Mouse (Mus musculus) right cerebral cortex, adult 2 months (tissue): ENCODE results near the gene Trim80.
"Not testable (repeated sequence)": the region's sequence is repeated elsewhere in the genome, so short reads cannot be mapped to it uniquely, and the experiment has no call there.

Experiments
- DNase-seq, 2 experiments: peaks; one replicate each; pipeline ENCODE4 v3.0.0; 2021 to 2022; ENCODE audit warnings: low spot score in 2 of 2

Trim80 gene

DNA sequence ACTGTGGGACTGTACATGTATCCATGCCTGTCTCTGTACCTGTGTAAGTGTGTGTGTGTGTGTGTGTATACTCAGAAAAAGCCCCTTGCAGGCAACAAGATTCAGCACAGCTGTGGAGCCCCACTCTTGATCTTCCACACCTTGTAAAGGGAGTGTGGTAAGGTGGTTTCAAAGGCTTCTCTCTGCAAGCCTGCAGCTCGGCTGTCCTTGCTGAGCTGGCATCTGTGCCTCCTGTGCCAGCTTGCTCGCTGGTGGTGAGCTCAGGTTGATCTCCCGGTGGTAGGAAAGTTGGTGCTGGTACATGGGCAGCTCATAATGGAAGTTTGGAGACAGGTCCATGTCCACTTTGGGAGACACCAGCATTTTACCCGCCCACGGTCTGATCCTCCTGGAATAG is 21.5 kb downstream of the Trim80 start:
- DNase-seq, result no peak

DNA sequence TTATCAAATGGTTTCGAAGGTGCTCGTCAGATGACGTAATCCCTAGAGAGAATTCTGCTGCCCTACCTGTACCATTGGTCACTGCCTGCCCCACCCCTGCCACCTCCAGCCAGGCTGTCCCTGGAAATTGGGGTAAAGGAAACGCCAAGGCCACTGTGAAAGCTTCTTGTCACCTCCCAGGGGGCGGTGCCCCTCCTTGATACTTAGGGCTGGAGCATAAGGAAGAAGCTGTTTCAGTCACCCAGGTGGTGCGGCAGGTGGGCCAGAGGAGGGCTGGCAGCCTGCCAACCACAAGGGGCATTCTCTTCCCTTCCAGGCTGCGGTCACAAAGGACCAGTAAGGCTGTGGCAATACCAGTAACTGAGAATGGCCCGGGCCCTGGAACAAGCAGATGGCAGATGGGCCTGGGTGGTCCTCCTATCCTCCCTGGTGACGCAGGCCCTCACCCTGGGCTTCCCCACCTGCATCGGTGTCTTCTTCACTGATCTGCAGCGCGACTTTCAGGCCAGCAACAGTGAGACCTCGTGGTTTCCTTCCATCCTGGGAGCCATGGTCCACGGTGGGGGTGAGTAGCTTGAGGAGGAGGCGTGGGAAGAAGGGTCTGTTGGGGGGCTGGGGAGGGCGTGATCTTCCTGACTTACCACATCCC is 22.0 kb downstream of the Trim80 start, which contains the start of gene Slc16a5:
TSS of gene Slc16a5 (plus strand) at position 232 of the 649 bp plus-strand sequence.
- no peak for DNase-seq

DNA sequence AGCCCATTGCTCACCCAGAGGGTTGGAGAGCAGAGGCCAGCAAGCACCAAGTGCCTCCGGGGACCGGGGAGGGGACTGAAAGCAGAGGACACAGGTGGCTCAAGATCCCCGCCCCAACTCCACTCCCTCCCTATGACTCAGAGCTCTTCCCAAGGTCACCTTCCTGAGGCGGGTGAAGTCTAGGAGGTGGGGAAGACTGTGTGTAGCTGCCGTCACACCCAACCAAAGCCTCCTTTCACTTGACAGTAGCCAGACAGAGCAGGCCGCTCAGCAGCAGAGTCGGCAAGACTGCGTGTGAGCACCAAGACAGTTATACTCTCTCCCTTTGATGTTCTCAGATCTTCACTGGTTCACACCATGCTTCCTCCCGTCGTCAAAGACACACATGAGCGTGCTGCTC is 23.1 kb downstream of the Trim80 start:
- DNase-seq, result no peak

DNA sequence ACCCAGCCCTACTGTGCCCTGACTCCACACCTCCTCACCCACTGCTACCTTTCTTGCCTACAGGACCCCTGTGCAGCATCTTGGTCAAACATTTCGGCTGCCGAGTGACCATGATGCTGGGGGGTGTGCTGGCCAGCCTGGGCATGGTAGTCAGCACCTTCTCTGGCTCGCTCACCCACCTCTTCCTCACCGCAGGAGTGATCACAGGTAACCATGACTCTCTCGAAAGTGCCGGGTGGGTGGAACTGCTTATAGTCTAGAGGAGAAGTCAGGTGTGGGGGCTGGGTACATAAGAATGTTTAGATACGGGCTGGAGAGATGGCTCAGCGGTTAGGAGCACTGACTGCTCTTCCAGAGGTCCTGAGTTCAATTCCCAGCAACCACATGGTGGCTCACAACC is 24.5 kb downstream of the Trim80 start:
- no peak for DNase-seq

DNA sequence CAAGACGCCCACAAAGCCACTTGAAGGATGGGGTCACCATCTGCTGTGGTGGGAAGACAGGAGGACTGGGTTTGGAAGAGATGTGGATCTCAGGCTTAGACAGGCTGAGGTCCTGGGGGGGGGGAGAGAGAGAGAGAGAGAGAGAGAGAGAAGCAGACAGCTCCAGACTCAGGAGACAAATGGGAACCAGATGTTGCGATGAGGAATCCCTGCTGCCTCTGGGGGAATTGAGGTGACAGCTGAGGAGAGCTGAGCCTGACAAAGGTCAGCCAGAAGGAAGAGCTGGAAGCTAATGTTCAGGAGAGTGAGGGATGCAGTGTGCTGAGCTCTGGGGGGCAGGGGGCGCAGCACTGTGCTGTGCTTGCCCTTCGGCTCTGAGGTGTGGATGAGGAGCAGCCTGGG is 26.9 kb downstream of the Trim80 start:
- no peak for DNase-seq

DNA sequence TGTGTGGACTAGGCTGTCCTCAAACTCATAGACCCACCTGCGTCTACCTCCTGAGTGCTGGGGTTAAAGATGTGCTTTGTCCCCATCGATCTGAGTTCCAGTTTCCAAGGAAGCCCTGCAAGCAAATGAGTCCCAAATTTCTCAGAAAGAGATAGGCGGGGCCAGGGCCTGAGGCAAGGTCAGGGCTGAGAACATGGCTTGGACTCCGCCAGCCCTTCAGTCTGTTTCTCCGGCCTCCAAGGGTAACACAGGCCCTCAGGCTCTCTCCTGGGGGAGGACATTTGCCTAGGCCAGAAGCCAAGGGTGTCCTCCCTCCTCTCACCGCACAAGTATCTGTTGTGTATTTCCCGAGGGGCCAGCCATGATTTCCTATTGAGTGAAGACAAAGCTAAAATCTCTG is 31.8 kb downstream of the Trim80 start:
- no peak for DNase-seq

DNA sequence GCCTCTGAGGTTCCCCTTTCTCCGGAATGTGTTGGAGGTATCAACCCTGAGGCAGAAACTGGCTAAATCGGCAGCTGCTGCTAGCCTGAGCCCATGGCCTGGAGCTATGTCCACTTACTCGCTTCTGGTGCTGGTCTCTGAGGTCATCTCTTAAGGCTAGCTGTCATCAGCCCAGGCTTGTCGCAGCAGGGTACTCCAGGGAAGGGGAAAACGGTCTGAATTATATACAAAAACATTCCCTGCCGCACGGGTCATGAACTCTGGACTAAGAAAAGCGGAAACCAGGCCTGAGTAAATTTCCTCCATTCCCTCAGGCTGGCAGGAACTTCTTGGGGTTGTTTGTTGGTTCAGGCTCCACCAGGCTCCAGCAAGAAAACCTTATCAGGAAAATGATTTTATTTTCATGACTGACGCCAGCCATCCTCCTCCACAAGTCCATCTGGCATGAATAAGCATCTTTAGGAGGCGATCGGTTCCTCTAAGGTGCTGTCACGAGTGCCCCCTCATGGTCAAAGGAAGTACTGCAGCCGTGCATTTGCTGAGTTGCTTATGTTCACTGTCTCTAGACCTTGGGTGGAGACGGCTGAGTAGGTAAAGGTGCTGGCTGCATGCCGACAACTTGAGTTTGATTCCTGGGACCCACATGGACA is 33.4 kb downstream of the Trim80 start:
- DNase-seq, result peak; percentile 99 to 100

DNA sequence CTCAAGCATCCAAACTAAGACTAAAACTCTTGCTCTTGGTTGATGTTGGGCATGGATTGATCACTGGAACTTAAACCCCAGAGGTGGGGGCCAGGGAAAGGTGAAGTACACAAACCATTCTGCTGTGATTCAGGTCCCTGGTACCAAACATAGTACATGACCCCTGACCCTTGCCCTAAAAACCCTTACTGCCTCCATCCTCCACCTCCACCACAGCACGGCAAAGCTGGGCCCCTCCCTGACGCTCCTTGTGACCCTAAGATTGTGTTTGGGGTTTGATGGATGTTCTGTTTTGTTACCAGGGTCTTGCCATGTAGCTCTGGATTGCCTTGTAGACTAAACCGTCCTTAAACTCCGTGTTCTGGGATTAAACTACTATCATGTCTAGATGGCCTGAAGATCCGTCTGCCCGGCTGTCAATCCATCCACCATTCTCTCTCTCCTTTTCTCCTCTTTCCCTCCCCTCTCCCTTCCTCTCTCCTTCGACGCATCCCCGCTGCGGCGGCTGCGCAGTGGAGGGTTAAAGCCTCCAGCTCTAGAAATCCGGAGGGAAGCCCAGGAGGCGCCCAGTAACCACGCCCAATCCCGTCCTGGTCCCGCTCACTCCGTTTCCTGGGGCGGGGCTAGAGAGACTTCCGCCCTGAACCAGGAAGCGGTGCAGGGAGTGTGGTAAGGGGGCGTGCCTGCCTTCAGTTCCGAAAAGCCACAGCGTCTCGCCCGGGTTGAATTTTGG is 34.8 kb downstream of the Trim80 start, which contains the start of gene Armc7:
TSS of gene Armc7 (plus strand) at position 643 of the 733 bp plus-strand sequence.
- peak; percentile 93 to 94 for DNase-seq

DNA sequence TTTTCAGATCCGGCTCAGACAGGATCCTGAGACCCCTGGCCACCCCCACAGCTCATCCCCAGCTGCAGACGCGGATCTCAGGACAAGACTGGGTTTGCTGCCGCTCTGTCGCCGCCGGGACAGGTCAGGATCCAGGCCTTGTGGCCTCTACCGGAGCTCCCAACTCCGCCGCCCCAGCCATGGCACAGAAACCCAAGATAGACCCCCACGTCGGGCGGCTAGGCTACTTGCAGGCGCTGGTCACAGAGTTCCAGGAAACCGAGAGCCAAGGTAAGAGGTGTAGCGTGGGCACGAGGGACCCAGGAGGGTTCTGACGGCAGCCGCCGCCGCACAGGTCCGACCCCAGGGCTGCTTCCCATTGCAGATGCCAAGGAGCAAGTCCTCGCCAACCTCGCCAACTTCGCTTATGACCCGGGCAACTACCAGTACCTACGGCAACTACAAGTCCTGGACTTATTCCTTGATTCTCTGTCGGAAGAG is 35.5 kb downstream of the Trim80 start:
- no peak for DNase-seq

DNA sequence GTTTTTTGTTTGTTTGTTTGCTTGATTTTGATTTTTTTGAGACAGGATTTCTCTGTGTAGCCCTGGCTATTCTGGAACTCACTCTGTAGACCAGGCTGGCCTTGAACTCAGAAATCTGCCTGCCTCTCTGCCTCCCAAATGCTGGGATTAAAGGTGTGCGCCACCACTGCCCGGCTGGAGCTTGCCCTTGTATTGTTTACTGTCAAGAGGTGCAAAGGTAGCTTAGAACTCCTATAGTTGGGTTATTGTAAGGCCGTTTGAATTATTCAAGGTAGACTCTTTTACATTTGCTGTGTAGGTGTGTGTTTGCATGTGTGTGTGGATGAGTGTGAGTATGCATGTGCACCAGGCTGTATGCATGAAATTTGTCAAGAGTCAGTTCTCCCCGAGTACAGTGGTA is 36.3 kb downstream of the Trim80 start:
- DNase-seq, result not testable (repeated sequence)

DNA sequence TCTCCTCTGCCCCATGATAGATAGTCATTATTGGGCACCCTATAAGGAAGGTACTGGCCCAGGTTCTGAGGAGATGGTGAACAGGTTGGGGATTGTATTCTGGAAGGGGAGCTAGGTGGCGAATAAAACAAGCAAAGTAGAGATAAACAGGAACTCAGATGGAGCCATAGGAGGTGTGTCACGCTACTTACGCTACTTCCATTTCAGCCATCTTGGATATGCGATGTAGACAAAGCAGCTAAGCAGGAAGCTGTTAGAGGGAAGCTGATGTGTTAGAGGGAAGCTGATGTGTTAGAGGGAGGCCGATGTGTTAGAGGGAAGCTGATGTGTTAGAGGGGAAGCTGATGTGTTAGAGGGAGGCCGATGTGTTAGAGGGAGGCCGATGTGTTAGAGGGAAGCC is 37.0 kb downstream of the Trim80 start:
- DNase-seq, result not testable (repeated sequence)

DNA sequence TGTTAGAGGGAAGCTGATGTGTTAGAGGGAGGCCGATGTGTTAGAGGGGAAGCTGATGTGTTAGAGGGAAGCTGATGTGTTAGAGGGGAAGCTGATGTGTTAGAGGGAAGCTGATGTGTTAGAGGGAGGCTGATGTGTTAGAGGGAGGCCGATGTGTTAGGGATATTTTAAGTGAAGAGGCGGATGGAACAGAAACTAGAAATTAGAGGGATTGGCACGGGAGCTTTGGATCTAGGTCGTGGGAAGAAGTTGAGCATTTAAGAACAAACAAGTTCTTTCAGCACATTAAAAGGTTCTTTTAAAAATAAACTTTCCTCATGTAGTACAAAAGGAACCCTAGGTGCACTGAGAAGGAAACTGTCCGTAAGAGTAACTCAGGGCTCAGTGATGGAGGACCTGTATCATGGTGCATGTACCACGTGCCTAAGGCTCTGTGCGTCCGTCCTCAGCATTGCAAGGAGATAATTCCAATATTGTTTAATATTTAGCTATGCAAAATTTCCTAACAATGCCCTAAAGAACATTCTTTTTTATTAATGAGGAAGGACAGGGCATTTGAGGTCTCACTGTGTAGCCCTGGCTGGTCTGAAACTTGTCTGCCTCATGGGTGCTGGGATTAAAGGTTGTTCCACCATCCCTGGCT is 38.1 kb downstream of the Trim80 start:
- DNase-seq, result no peak

DNA sequence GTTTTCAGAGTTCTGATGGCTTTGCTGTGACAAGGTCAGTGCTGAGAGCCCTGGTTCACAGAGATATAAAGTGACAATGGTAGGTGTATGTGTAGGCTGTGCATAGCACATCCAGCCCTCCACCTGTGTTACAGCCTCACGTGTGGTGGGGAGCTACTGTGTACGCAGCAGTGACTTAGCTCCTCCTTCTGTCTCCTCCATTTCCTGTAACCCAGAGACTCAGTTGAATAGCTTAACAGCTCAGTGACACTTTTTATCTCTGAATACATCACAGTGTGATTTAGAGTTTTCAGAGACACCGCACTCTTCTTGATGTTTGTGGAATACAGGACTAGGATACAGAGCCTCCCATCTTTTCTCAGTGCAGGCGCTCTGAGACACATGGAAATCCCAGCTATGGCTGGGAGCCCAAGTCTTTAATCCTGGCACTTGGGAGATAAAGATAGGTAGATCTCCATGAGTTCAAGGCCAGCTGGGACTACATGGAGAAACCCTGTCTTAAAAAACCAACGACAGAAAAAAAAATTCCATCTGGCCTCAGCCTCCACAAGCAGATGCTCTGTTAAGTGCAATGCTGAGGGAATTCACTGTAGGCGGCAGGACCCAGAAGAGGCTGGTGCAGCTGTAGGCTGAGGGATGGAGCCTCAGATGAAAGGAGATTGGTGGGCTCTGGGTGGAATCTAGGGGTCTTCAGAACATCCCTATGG is 41.4 kb downstream of the Trim80 start:
- peak; percentile 73 to 74 for DNase-seq

DNA sequence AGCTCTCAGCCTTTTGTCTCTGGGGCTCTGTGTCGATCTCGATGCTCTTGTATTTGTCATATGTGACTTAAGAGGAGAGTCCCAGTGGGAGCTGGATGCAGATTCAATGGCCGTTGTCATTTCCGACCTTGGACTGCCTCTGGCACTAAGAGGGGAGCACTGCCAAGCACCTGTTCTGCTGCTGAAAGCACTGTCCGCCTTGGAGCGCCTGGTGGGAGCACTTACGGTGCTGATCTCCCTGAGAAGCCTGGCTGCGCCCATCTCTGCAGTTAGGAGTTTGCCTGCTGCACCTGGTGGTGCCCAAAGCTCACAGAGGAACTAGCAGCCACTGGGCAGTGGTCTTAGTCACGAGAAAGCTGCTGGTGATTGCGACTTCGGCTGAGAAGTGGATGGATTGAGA is 42.9 kb downstream of the Trim80 start:
- no peak for DNase-seq

DNA sequence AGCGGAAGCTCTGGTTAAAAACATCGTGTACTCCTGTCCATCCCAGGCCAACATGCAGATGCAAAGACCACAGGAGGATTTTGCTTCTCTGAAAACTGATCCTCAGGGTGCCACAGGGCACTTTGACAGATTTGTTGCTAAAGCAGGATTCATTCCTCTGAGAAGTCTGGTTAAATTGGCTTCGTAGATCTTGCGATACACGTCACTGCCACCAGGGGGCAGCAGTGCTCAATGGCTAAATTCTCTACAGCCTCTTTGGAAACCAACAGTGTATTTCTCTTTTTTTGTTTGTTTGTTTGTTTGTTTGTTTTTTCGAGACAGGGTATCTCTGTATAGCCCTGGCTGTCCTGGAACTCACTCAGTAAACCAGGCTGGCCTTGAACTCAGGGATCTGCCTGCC is 43.4 kb downstream of the Trim80 start:
- DNase-seq, result peak; percentile 90

DNA sequence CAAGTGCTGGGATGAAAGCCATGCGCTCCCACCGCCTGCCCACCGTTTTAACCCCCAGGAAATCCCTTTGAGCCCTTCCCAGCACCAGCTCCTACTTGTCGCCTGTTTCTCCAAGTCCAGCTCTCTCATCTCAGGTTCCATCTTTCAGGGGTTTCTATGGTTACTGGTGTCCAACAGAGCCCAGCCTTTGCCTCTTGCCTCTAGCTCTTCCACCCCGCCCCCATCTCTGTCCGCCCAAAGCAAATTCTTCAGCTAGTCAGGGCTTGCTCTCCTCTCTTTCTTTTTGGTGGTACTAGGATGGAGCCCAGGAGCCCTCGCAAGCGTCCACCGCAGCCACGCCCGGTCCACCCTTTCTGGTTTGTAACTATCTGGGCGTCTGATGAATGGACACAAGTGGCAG is 44.8 kb downstream of the Trim80 start:
- no peak for DNase-seq

DNA sequence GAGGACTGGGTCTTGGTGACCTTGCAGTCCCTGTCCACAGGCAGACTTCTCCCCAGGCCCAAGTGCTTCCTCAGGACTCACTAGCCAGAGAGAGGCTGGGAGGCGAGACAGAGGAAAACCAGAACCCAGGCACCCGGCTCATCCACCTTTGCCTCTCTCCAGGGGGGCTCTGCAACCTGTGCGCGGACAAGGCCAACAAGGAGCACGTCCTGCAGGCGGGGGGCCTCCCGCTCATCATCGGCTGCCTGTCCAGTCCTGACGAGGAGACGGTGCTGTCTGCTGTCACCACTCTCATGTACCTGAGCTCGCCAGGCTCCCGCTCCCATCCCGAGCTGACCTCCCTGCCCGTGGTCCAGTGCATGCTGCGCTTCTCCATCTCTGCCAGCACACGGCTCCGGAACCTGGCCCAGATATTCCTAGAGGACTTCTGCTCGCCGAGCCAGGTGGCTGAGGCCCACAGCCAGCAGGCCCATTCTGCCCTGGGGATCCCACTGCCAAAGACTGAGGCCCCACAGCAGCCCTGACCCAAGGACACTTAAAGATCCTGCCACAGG is 48.3 kb downstream of the Trim80 start:
- DNase-seq, result no peak

DNA sequence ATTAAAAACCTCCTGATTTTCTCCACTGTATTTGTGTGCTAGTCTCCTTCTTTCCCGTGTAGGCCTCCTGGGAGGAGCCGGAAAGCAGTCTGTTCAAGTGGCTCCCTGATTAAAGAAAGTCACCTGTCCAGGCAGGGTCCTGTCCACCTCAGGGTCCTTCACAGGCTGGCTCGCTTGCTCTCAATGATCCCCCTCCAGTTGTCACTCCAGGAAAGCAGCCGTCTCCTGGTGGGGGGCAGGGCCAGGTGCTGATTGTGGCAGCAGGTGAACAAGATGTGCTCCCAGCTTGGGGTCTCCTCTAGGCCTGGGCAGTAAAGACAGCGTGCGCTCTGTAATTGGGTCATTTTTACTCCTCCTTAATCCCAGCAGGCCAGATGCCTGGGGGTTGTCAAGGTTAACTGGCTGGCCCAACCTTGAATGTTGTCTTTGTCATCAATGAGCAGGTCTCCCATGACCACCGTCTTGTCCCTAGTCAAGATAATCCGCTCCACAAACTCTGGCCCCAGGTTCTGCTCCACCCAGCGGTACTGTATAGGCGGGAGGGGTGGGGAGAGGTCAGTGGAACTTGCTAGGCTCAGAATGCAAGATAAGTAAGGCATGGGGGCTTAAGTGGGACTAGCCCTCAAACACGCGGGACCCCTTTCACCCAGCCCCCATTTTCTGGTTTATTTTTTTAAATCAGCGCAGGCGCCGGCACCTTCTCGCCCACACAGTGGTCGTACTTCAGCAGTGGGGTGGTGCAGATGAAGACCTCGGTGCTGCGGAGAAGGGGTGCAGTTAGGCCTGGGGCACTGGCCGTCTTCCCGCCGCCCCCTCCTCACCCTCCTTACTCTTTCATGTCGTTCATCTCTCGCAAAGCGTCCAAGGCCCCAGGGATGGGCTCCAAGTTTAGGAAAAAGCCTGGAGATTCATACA is 50.4 kb downstream of the Trim80 start:
- no peak for DNase-seq

DNA sequence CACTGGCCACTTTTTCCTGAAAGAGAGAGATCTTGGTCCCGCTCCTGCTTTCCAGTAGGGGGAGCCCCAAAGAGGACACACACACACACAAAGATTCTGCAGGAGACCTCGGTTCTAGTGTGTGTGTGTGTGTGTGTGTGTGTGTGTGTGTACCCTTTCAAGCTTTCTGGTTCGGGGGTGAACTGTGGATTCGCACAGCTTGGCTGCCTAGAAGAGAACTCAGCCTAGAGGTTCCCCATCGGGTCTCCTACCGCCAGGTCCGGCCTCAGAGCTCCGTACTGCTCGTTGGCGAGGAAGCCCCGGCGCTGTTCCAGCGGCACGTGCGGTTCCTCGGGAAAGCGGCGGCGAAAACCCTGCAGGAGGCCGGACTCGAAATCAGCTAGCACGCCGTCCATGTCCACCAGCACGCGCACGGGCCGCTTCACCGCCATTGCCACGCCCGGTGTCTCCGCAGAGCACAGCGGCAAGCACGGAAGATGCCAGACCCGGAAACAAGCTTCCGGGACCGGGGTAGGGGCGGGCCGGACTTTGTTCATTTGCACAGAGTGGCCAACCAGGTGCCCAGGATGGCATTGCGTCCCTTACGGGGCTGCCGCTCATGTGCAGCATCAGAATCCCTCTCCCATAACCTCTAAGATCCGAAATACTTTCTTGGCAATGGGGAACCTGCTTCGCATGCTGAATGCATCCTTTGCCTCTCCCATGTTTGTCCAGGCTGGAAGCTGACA is 51.2 kb downstream of the Trim80 start, which contains the start of gene Nt5c:
TSS of gene Nt5c (minus strand) at position 507 of the 728 bp plus-strand sequence.
- peak; percentile 84 to 86 for DNase-seq
